Mouse (Mus musculus): Measurements from ENCODE around the gene Scel.
"Not testable (repeated sequence)": the region's sequence is repeated elsewhere in the genome, so short reads cannot be mapped to it uniquely, and the experiment has no call there.

The Scel gene

GRCm38 (mm10) chr14:103512802-103513472 lies at the start of gene Scel:
Gene Scel, plus strand, starts transcription at chr14:103513342.
- DNase-seq = peak; percentile 56 to 73

- no peak for DNase-seq
These were observed 44.3 kb upstream of the Scel start for GRCm38 (mm10) chr14:103468691-103469463.

- DNase-seq = peak in 1 of 2 experiments; percentile 26
These were observed 43.6 kb upstream of the Scel start for GRCm38 (mm10) chr14:103469464-103470015.

- DNase-seq = no peak
These were observed 41.9 kb upstream of the Scel start for GRCm38 (mm10) chr14:103471074-103471778.

GRCm38 (mm10) chr14:103471806-103472553 lies 41.2 kb upstream of the Scel start:
- DNase-seq = no peak

GRCm38 (mm10) chr14:103472554-103472905 lies 40.6 kb upstream of the Scel start:
- DNase-seq = no peak

- no peak for DNase-seq
These were observed 37.8 kb upstream of the Scel start for GRCm38 (mm10) chr14:103475312-103475711.

- not testable (repeated sequence) for DNase-seq
These were observed 36.9 kb upstream of the Scel start for GRCm38 (mm10) chr14:103476232-103476631.

GRCm38 (mm10) chr14:103477281-103477680 lies 35.9 kb upstream of the Scel start:
- DNase-seq = no peak

- no peak for DNase-seq
These were observed 35.2 kb upstream of the Scel start for GRCm38 (mm10) chr14:103477959-103478358.

- no peak for DNase-seq
These were observed 33.7 kb upstream of the Scel start for GRCm38 (mm10) chr14:103479446-103479845.

- DNase-seq = no peak
These were observed 31.6 kb upstream of the Scel start for GRCm38 (mm10) chr14:103481514-103481913.

GRCm38 (mm10) chr14:103485671-103486070 lies 27.5 kb upstream of the Scel start:
- DNase-seq = no peak

- DNase-seq = no peak
These were observed 26.2 kb upstream of the Scel start for GRCm38 (mm10) chr14:103486974-103487373.

- DNase-seq = no peak
These were observed 24.5 kb upstream of the Scel start for GRCm38 (mm10) chr14:103488659-103489058.

GRCm38 (mm10) chr14:103498199-103498598 lies 14.9 kb upstream of the Scel start:
- no peak for DNase-seq

GRCm38 (mm10) chr14:103498613-103499012 lies 14.5 kb upstream of the Scel start:
- DNase-seq = no peak

- DNase-seq = no peak
These were observed 14.1 kb upstream of the Scel start for GRCm38 (mm10) chr14:103499060-103499459.

GRCm38 (mm10) chr14:103500309-103500708 lies 12.8 kb upstream of the Scel start:
- DNase-seq = no peak

- peak in 1 of 2 experiments; percentile 12 for DNase-seq
These were observed 12.2 kb upstream of the Scel start for GRCm38 (mm10) chr14:103500941-103501340.

- DNase-seq = no peak
These were observed 8.6 kb upstream of the Scel start for GRCm38 (mm10) chr14:103504514-103504913.

- no peak for DNase-seq
These were observed 3.6 kb upstream of the Scel start for GRCm38 (mm10) chr14:103509544-103509943.

GRCm38 (mm10) chr14:103513473-103513811 lies 300 bp downstream of the Scel start:
- no peak for DNase-seq

All from kidney, postnatal 4 days (tissue).